Mouse (Mus musculus) left cerebral cortex, adult 18-20 months (tissue): ENCODE data around the gene Naga. TPM values are rescaled to one million over a fixed set of nuclear protein-coding genes. Genes with fewer than 3 reads are reported as not detected.

Experiments used
- total RNA-seq, 2 experiments: library from RNA; stranded (reverse); gene quantifications; 2 replicates each; pipeline ENCODE4 v1.2.3; 2021

Naga gene
- total RNA-seq, 2 experiments from 2014 or later: 29.1 to 30.2 TPM

Other genes with a start within 250 kb of the Naga start
- gene Ccdc134, start 211.0 kb downstream of the Naga start, total RNA-seq: 10 to 100 TPM; 11.1 to 12.6 TPM
- gene Srebf2, start 191.7 kb downstream of the Naga start, total RNA-seq: 100 to 1,000 TPM; 213 to 223 TPM
- gene Shisa8, start 126.1 kb downstream of the Naga start, total RNA-seq: 1 to 10 TPM; 2.6 to 3.0 TPM
- gene Tnfrsf13c, start 114.6 kb downstream of the Naga start, total RNA-seq: under 1 TPM; 0.26 to 0.49 TPM
- gene Cenpm, start 94.2 kb downstream of the Naga start, total RNA-seq: 1 to 10 TPM; 4.0 to 4.4 TPM
- gene 1500009C09Rik, start 86.5 kb downstream of the Naga start, total RNA-seq: 100 to 1,000 TPM in 1 of 2 experiments, 10 to 100 TPM in 1; 93.7 to 101 TPM
- gene Sept3, start 64.0 kb downstream of the Naga start, total RNA-seq: 100 to 1,000 TPM; 494 to 520 TPM
- not detected for gene Wbp2nl, start 40.0 kb downstream of the Naga start, total RNA-seq
- gene Pheta2, start within 50 bp of the Naga start, total RNA-seq: under 1 TPM; 0.23 to 0.35 TPM
- 100 to 1,000 TPM; 140 to 146 TPM for gene Smdt1, start within 50 bp of the Naga start, total RNA-seq
- gene Ndufa6, start 15.4 kb upstream of the Naga start, total RNA-seq: 100 to 1,000 TPM; 195 to 198 TPM
- gene Cyp2d22, start 41.3 kb upstream of the Naga start, total RNA-seq: 10 to 100 TPM; 36.4 to 40.9 TPM
- under 1 TPM in 1 of 2 experiments, not detected in 1; 0.35 TPM for gene Cyp2d11, start 55.1 kb upstream of the Naga start, total RNA-seq
- under 1 TPM in 1 of 2 experiments, not detected in 1; 0.46 TPM for gene Cyp2d10, start 68.3 kb upstream of the Naga start, total RNA-seq
- gene Cyp2d9, start 94.5 kb upstream of the Naga start, total RNA-seq: not detected
- gene Cyp2d12, start 216.1 kb upstream of the Naga start, total RNA-seq: not detected